Mouse (Mus musculus): ENCODE data around the gene Snx29.
"Not testable (repeated sequence)": the region's sequence is repeated elsewhere in the genome, so short reads cannot be mapped to it uniquely, and the experiment has no call there.

Gene Snx29

DNA sequence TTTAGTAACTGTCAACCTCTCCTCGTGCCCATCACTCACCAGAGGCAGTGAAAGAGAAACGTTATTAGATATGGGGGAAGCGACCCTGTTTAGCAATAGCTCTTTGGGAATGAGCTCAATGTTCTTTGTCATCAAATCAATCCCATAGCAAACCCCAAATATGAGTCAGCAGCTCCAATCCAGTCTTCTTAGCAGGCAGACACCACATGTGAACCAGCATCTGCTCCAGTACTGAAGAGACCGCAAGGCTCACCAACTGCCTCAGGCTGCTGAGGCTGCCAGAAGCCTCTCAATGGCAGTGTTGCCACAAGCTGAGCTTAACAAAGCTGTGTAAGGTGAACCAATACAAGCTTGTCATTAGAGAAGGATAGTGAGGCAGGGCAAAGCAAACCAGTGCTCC is 177.4 kb downstream of the Snx29 start:
- DNase-seq, result no peak

DNA sequence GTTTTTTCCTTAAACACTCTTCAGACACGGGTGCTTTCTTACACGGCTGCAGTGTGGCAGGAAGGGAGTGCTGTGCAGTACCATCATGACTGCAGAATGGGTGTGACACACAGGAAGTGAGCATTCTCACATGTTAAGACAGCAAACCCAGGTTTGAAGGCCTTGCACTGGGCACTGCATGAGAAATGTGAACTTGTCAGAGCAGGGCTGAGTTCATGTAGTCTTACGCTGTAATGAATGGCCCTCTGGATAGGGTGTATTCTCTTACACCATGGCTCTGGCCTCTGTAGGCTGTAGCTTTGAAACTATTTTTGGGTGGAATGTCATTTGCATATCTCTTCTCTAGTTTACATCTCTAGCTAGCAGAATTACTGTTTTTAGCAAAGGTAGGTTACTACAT is 178.4 kb downstream of the Snx29 start:
- no peak for DNase-seq

DNA sequence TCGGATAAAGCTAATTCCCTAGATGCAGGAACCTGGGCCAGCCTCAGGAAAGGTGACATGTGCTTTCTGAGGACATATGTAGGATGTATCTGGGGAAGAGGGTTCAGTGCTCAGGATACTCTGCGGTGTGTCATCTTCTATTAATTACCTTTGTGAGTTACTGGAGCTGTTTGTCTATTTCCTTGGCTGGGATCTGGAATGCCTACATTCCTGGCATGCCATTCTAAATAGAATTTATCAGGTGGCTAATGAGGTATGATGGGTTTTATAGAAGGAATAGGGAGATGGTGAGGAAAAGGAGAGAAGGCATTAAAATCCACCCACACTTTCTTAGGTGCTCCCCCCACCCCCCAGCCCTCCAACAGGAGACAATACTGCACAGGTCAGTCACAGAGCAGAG is 178.9 kb downstream of the Snx29 start:
- no peak for DNase-seq

DNA sequence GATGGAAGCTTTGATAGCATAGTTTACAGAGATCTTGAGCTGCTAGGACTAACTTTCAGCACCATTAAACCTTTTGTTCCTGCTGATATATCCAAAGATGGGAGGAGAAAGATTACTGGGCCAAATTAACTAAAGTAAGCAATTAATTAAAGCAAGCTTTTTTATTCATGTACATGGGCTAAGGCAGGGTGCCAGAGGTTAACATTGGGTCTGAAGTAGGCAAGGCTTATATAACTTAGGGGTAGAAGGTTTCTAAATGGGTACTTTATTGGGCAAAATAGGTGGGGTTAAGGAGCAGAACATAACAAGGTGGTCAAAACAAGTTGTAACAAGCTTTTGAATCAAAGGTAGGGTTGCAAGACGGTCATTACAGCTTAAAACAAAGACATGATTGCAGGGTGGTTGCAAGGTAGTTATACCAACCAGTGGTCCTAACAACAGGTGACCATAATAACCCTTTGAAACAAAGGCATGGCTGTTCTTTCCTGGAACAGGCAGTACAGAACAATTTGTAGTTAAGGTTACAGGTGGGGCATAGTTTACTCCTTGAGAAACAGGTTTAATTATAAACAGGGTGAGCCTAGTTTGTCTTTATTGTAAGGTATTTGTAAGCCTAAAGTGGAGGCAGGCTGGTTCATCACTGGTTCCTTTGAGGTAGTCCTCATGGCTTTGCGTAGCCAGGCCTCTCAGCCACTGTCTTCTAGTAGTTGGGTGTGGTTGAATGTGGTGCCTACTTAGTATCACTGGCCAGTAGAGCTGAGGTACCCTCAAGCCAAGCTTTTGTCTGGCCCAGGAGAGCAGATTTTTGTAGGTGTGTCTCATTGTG is 182.2 kb downstream of the Snx29 start:
- no peak for DNase-seq

DNA sequence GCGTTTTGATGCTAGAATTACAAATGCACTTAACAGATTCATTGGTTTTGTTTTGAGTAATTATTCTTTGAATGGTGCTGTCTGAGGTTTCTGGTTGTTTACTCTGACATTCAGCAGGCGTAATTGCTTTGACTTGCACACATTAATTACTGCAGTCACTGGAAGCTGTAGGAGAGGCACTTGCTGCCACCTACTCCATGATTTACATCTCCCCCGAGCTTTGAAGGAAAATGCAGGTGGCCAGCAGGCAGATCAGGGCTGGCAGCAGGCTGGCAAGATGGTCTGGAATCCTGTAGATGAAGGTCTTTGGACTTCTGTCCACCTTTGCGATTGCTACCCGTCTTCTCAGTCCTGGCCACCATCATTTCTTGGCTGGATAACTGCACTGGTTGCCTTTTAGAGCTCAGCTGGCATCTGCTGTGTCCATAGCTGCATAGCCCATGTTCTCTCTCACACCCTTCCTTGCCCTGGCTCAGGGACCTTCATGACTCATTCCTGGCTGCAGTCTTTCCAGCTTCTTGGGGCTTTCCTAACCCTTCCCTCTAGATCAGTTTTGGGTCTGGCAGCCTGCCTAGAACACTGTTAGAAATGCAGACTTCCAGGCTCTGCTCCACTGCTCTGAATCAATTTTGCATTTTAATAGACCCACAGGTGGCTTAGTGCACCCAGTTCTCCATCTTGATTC is 182.9 kb downstream of the Snx29 start:
- DNase-seq, result peak; percentile 83

DNA sequence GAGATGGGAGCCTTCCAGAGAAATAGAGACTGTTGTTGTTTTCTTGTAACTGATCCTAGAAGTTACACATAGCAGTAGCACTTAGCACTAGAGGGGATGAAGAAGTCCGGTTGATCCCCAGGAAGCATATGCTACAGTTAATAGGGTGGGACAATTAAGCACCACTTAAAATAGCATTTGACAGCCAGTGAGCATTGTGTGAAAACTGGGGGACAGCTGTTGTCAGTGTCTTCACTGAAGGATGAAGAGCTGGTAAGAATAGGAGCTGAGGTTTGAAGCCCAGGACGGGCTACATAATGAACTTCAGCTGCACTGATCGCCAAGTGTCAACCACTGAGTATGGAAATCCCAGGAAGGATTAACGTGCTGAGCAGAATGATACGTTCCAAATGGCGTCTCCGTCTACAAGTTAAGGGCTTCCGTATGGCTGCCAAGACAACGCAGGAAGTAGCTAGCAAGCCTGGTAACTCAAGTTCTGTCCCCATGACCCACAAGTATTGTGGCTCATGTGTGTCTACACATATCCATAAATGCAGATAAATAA is 184.6 kb downstream of the Snx29 start:
- DNase-seq, result peak; percentile 49

DNA sequence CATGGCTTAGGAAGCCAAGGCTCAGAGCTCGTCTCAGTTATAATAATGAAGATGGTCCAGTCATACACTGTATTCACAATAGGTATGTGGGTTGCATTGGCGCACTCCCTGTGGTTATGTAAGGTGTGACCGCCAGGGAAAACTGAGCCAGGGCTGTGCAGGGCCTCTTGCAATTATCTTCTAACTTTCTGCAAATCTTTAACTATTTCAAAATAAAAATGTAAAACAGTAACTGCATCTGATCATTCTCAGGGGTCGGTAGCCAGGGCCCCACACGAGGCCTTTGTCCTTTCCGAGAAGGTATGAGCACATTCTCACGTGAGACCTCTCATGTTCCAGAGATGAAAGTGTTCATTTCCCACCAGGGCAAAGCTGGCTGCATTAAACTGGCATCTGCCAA is 185.6 kb downstream of the Snx29 start:
- DNase-seq, result peak; percentile 57

DNA sequence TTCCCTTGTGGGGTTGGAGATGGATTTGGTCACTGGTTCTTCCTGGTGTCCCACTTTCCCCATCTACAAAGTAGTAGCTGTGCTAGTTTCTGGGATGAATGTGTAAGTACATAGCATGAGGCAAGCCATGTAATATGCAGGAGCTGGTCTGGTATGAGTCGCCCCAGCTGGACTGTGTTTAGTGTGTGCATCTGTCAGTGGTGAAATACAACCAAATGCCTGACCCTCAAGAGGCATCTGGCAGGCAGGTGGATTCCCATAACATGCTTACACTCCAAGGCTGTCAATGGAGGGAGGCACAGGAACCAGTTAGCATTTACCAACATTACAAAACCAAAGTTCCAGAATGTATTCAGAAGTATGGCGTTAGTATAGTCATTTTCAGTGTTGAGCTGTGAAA is 187.7 kb downstream of the Snx29 start:
- no peak for DNase-seq

DNA sequence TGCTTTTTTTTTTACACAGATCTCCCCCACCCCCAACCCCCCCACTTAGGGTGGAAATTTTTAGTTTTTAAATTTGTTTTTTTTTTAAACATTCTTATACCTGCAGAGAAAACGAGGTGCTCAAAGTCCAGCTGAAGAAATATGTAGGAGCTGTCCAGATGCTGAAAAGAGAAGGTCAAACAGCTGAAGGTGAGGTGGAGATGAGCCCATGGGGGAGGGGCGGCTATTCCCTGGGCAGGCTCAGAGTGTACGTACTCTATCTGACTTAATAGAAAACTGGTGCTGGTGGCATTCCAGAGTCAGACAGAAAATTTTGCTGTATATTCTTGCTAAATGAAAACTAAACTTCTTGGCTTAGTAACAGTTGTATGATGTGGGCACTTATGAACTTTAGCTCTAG is 188.1 kb downstream of the Snx29 start:
- peak; percentile 69 for DNase-seq

DNA sequence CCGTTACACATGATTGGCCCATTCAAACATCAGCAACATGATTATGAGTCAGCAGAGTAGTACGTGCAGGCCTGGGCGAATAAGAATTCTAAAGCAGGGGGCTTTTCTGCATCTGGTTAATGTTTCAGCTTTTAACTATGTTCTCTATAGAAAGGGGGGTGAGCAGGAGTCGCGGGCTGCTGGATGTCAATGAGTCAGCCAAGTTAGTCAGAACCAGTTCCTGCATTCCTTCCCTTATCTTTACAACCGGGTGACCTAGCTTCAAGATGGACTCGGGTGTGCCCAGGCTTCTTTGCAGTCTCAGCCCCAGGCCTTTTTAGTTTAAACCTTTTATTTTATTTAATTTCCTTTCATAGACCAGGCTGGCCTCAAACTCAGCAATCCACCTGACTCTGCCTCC is 189.0 kb downstream of the Snx29 start:
- DNase-seq, result not testable (repeated sequence)

DNA sequence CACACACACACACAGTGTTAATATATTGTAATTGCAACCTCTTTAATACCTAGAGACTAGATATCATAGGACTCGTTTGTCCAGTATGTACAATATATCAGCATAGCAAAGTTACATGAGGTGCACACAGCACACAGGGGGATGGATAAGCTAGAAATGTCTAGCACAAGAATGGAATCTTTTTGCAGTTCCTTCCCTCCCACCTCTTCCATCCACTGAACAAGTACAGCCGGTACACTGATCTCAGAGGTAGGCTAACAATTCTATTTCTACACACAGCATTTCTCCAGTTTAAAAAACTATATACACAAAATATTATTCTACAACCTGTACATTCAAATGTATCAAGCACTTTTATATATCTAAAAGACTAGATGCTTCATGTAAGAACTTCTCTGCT is 194.0 kb downstream of the Snx29 start:
- no peak for DNase-seq

DNA sequence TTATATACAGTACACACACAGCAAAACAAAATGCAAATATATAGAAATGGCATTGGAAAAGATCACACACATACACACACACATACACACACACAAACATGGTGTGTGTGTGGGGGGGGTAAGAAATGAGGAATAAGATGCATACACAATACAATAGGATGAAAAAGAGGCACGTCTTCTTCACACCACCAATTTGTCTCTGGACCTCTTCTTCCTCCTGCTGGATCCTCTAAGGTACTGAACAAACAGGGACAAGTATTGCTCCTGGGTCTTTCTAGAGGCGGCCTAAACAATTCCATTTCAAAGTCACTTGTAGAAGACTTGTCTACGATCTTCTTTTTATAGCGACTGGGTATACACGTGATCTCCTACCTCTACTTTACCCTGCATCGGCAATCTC is 194.7 kb downstream of the Snx29 start:
- no peak for DNase-seq

DNA sequence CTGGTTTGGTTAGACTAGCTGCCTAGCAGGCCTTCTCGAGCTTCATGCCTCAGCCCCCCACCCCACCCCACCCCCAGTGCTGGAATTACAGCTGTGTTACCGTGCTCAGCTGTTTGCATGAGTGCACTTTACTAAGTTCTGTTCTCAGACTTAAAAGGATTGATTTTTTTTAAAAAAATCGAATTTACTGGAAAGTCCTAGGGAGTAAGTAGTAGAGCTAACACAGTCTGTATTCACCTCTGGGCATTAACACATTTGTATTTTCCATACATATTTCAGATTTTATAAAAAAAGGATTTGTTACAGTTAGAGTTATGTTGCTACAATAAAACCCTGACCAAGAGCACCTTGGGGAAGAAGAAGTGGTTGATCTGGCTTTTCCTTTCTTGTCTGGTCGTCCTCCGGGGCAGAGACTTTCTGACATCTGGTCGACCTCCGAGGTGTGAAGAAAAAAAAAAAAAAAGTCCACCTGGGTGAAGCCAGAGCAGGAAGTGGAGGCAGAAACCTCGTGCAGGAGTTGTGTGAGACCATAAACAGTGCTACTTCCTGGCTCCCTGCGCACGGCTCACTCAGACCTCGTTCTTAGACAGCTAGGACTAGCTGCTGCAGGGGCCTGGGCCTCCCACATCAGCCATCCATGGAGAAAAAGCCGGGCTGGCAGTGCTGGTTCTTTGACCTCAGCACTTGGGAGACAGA is 196.2 kb downstream of the Snx29 start:
- no peak for DNase-seq

DNA sequence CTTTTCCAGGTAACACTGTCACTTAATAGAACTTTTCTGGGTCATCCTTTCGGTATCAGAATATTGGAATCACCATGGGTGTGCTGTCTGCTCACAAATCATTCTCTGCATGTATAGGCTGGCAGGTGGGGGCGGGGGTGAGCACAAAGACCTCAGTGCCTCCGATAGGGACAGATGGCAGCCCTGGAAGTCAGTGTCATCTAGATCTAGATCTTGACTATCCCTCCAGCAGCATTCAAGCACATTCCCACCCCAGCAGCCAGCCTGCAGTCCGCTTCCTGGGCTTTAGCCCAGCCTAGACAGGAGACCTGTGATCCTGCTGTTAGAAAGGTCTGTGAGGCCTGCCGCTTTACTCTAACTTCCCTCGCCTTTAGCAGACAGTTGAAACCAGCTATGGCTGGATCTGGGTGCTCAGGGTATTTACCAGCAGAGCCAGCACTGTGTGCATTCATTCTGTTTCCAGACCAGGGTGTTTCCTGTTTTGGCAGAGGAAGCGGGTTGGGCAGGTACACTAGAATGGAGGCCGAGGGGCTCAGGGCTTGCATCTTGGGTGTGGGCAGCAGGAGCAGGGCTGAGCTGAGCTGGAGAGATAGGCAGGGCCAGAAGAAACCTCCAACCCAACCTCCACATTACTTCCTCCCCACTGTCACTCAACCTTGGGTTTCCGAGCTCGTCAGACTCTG is 203.5 kb downstream of the Snx29 start:
- DNase-seq, result peak; percentile 35

DNA sequence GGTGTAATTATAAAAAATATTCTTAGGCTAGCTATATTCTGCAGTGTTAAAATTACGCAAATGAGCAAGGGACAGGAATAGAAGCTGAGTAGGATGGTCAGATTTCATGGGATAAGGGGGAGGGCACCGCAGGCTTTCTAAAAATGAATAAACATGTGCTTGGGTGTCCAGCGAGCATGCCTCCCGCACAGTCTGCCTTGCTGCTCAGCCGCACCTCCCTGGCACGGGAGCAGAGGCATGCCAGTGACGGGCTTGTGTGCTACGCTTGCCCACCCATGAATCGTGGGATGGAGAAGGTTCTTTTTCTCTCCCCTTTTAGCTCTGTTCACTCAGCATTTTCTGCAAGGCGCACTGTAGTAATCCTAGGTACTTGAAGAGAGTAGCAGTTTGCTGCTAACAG is 204.3 kb downstream of the Snx29 start:
- DNase-seq, result no peak

DNA sequence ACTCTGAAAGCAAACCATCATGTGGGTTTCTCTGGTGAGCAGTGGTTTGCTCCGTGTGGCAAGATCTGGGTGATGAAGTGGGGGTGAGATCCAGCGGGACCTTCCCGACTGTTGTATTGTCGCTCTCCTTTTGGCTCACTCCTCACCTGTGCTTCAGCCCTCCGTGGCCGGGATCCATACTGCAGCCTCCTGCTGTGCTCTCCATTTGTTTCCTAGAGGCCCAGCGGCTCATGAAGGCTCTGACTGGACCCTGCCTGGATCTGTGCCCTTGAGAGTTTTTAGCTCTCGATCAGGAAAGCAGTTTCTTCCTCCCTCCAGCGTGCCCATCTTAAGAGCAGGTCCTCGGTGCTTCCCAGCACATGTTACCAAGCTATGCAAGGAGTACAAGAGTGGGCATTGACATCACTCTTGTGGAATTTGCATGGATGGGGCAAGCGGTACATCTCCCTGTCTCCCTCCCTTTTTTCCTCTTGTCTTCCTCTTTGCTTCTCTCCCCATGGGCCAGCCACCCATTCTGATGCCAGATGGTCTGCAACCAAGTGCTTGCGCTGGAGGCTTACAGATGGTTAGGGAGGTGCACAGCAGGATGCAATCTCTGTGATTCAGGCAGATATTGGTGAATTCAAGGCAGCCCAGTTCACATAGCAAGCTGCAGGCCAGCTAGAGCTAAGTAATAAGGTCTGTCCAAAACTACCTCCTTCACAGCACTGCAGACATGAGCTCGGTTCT is 207.9 kb downstream of the Snx29 start:
- no peak for DNase-seq

DNA sequence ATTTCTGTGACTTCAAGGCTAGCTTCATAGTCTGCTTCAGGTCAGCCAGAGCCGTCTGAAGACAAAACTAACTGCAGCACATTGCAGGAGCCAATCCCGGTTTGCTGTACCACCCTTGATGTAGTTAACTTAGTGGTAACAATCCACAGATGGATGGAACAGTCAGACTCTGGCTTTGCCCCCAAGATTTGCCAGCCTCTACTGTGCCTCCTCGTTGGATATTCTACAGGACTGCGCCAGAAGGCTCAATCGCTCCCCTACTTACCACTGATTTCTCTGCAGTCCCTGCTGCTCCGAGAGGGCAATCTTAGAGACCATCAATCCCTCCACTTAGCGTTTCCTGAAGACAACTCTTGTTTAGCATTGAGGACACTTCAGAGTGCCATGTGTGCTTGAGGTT is 208.7 kb downstream of the Snx29 start:
- no peak for DNase-seq

DNA sequence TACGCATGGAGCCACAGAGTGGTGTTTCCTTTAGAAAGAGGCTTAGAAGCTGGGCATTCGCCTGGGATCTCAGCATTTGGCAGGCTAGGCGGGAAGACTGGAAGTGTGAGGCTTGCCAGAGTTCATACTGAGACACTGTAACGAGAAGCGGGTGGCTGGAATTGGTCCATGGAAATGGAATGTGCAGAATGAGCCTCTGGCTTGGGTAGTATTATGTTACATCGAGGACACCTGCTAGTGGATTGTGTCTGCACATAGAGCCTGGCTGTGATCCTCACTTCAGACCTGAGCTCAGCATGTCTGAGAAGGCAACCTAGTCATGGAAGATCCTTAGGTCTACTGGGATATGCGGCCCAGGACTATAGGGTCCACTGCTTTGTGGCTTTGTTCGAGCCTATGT is 209.9 kb downstream of the Snx29 start:
- DNase-seq, result peak; percentile 73

DNA sequence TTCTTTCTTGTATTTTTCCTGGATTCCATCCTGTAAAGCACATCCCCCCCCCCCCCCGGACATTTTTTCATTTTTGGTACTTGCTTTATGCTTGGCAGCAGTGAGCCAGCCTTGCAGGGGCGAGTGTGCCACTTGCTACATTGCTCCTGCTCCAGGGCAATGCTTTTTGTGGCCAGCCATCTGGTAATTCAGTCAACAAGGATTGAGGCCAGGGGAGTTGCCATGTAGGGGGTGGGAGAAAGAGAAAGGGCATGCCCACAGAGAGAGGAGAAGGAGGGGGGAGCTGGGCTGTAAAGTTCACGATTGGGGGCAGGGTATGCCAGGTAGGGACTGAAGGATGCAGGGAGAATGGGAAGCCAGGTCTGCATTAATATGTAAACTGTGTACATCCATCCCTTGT is 210.7 kb downstream of the Snx29 start:
- no peak for DNase-seq

DNA sequence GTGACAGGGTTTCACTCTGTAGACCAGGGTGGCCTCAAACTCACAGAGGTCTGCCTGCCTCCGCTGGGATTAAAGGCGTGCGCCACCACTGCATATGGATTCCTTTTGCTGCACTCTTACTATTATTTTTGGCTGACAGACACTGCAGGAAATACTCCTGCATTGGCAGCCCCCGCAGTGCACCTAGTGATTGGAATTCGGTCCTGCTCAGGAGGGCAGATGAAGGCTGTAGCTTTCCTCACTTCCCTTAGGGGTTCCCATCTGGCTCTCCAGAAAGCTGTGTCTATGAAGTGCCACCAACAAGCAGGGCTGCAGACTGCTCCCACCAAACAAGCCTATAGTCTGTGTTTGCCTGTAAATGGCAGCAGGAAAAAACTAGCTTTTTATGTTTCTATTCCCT is 215.0 kb downstream of the Snx29 start:
- no peak for DNase-seq

DNA sequence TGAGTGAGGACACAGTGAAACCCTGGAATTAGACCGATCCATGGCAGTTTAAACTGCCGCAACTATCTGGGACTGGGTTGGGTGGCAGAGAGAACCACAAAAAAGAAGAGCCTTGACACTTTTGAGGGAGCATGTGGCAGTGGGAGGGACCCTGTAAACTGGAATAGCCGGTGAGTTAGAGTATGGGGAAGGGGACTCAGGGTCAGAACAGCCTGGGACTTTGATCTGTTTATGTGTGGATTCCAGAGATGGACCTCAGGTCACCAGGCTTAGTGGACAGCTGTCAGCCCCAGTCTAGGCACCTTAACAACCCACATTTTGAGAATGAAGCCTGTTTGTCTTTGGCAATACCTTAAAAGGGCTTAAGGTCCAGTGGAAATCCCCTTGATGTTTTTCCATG is 215.5 kb downstream of the Snx29 start:
- DNase-seq, result no peak

DNA sequence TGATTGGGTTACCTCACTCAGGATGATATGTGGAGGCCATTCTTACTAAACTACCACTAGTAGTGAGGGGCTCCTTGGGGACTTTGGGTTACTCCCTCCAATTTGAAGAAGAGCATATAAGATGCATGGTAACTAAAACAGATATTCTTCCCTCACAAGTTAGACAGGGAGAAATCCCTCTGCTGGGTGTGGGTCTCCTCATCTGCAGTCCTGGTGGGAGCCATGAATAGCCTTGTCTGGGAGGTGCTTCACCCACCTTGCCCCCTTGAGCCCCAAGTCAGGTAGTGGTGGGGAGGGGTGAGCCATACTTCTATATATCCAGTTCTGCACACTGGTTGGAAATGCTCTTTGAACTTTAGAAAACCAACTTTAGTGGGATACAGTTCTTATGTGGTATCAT is 218.3 kb downstream of the Snx29 start:
- DNase-seq, result no peak
